Mouse (Mus musculus): ENCODE data around the gene Lctl. TPM values are rescaled to one million over a fixed set of nuclear protein-coding genes. Genes with fewer than 3 reads are reported as not detected.

Gene Lctl
- total RNA-seq, 1 experiment = 2.3 TPM

DNA sequence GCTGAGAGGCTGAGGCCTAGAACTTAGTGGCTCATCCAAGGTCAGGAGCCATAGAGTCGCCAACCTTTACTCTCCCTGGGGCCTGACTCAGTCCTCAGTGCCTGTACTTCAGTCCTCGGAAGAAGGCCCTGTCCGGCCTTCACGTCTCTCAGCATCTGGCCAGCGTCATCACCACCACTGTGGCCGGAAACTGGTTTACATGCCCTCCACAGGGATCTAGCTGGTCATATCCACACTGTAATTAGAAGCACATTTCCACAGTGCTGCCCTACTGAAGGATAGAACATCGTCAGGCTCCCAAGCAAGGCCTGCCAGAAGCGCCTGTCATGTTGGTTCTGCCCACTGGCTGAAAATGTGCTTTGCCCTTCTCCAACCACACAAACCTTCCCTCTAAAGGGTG, 42.1 kb upstream of the Lctl start:
- TF ChIP-seq CHD2 (IDR thresholded peaks at IDR 0.05; ENCODE audit: low read depth, low read length) (no peak), ZNF384 (IDR thresholded peaks at IDR 0.05; ENCODE audit: low read depth, low read length) (no peak), HCFC1 (IDR thresholded peaks at IDR 0.05; ENCODE audit: borderline replicate concordance, insufficient read depth, low read length) (no peak), ZC3H11A (IDR thresholded peaks at IDR 0.05; ENCODE audit: borderline replicate concordance, low read depth, low read length) (no peak), MAFK (IDR thresholded peaks at IDR 0.05; ENCODE audit: insufficient read depth, low read depth, low read length) (no peak)
- no peak for DNase-seq (ENCODE audit: low read depth, low spot score)
- no peak overlapping the region for H3K9ac ChIP-seq (ENCODE audit: insufficient read depth, low read depth, low read length, poor library complexity, severe bottlenecking)
- H3K36me3 ChIP-seq (ENCODE audit: control insufficient read depth, insufficient read depth, low read length, poor library complexity, severe bottlenecking) = no peaks in the 10 kb centered on the region
- in situ Hi-C loops (cut with MboI; ENCODE audit: low sequenced_read_pairs in 2 of 2, unreplicated experiment in 2 of 2) = no loop called here
- no peaks in the 10 kb centered on the region for H3K9me3 ChIP-seq (ENCODE audit: control insufficient read depth, insufficient read depth, low read depth, low read length)
- no peak overlapping the region for H3K27ac ChIP-seq (ENCODE audit: insufficient read depth, low read depth, low read length, poor library complexity, severe bottlenecking)
- no peaks in the 10 kb centered on the region; a peak in 1 of 4 replicates for H3K4me1 ChIP-seq (ENCODE audit: control insufficient read depth in 2 of 2, insufficient read depth in 2 of 2, low read length in 2 of 2, poor library complexity in 1 of 2)
- no peak overlapping the region for H3K4me3 ChIP-seq (ENCODE audit: insufficient read depth in 1 of 2, low read depth in 1 of 2, low read length in 2 of 2, poor library complexity in 1 of 2, severe bottlenecking in 1 of 2)

DNA sequence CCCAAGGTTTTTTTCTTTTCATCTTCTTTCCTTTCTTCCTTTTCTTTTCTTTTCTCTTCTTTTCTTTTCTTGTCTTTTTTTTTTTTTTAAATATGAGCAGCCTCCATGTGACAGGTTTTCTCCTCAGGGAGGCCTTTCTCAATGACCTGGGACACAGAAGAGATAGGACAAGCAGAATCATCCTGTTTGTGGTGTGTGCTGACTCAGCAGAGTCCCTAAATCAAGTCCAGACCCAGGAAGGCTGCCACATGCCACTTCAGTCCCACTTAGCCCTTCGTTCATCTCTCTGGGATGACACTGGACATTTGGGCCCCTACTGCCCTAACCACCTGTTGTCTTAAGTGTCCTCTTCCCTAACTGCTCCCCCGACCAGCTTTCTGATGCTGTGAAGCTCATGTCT, 40.5 kb upstream of the Lctl start:
- Histone ChIP-seq H3K9ac (ENCODE audit: insufficient read depth, low read depth, low read length, poor library complexity, severe bottlenecking) (no peak overlapping the region), H3K9me3 (ENCODE audit: control insufficient read depth, insufficient read depth, low read depth, low read length) (no peaks in the 10 kb centered on the region), H3K4me1 (ENCODE audit: control insufficient read depth in 2 of 2, insufficient read depth in 2 of 2, low read length in 2 of 2, poor library complexity in 1 of 2) (peaks cover 0 to 2% of the 10 kb centered on the region in 2 experiments; a peak in 2 of 4 replicates), H3K27ac (ENCODE audit: insufficient read depth, low read depth, low read length, poor library complexity, severe bottlenecking) (no peak overlapping the region), H3K4me3 (ENCODE audit: insufficient read depth in 1 of 2, low read depth in 1 of 2, low read length in 2 of 2, poor library complexity in 1 of 2, severe bottlenecking in 1 of 2) (no peak overlapping the region), H3K36me3 (ENCODE audit: control insufficient read depth, insufficient read depth, low read length, poor library complexity, severe bottlenecking) (no peaks in the 10 kb centered on the region)
- DNase-seq (ENCODE audit: low read depth, low spot score) = no peak
- in situ Hi-C loops (cut with MboI; ENCODE audit: low sequenced_read_pairs in 2 of 2, unreplicated experiment in 2 of 2) = no loop called here
- TF ChIP-seq HCFC1 (IDR thresholded peaks at IDR 0.05; ENCODE audit: borderline replicate concordance, insufficient read depth, low read length) = no peak
- TF ChIP-seq MAFK (IDR thresholded peaks at IDR 0.05; ENCODE audit: insufficient read depth, low read depth, low read length) = peak; percentile 77
- TF ChIP-seq ZNF384 (IDR thresholded peaks at IDR 0.05; ENCODE audit: low read depth, low read length) = no peak
- TF ChIP-seq ZC3H11A (IDR thresholded peaks at IDR 0.05; ENCODE audit: borderline replicate concordance, low read depth, low read length) = no peak
- no peak for TF ChIP-seq CHD2 (IDR thresholded peaks at IDR 0.05; ENCODE audit: low read depth, low read length)

GRCm38 (mm10) chr9:64078386-64078792, 38.6 kb upstream of the Lctl start:
- Histone ChIP-seq H3K4me3 (ENCODE audit: insufficient read depth in 1 of 2, low read depth in 1 of 2, low read length in 2 of 2, poor library complexity in 1 of 2, severe bottlenecking in 1 of 2) (no peak overlapping the region), H3K9me3 (ENCODE audit: control insufficient read depth, insufficient read depth, low read depth, low read length) (no peaks in the 10 kb centered on the region), H3K4me1 (ENCODE audit: control insufficient read depth in 2 of 2, insufficient read depth in 2 of 2, low read length in 2 of 2, poor library complexity in 1 of 2) (peaks cover 0 to 2% of the 10 kb centered on the region in 2 experiments; a peak in 2 of 4 replicates), H3K36me3 (ENCODE audit: control insufficient read depth, insufficient read depth, low read length, poor library complexity, severe bottlenecking) (no peaks in the 10 kb centered on the region), H3K27ac (ENCODE audit: insufficient read depth, low read depth, low read length, poor library complexity, severe bottlenecking) (no peak overlapping the region), H3K9ac (ENCODE audit: insufficient read depth, low read depth, low read length, poor library complexity, severe bottlenecking) (no peak overlapping the region)
- no peak for DNase-seq (ENCODE audit: low read depth, low spot score)
- TF ChIP-seq MAFK (IDR thresholded peaks at IDR 0.05; ENCODE audit: insufficient read depth, low read depth, low read length) (no peak), ZC3H11A (IDR thresholded peaks at IDR 0.05; ENCODE audit: borderline replicate concordance, low read depth, low read length) (no peak), CHD2 (IDR thresholded peaks at IDR 0.05; ENCODE audit: low read depth, low read length) (no peak), HCFC1 (IDR thresholded peaks at IDR 0.05; ENCODE audit: borderline replicate concordance, insufficient read depth, low read length) (no peak), ZNF384 (IDR thresholded peaks at IDR 0.05; ENCODE audit: low read depth, low read length) (no peak)
- in situ Hi-C loops (cut with MboI; ENCODE audit: low sequenced_read_pairs in 2 of 2, unreplicated experiment in 2 of 2) = no loop called here

DNA sequence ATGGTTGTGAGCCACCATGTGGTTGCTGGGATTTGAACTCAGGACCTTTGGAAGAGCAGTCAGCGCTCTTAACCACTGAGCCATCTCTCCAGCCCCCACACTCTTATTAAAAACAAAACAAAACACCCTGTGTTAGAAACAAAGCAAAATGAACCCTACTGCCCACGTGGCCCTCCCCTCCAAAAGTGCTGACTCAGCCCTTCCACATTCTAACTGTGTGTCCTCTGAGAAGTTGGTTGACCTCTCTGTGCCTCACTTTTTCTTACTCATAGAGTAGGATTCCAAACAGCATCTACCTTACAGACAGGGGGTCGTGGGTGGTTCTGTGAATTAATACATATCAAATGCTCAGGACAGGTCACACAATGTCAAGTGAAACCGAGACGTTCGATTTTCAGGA, 37.0 kb upstream of the Lctl start:
- Histone ChIP-seq H3K9me3 (ENCODE audit: control insufficient read depth, insufficient read depth, low read depth, low read length) (no peaks in the 10 kb centered on the region), H3K4me3 (ENCODE audit: insufficient read depth in 1 of 2, low read depth in 1 of 2, low read length in 2 of 2, poor library complexity in 1 of 2, severe bottlenecking in 1 of 2) (no peak overlapping the region), H3K27ac (ENCODE audit: insufficient read depth, low read depth, low read length, poor library complexity, severe bottlenecking) (no peak overlapping the region), H3K36me3 (ENCODE audit: control insufficient read depth, insufficient read depth, low read length, poor library complexity, severe bottlenecking) (no peaks in the 10 kb centered on the region), H3K4me1 (ENCODE audit: control insufficient read depth in 2 of 2, insufficient read depth in 2 of 2, low read length in 2 of 2, poor library complexity in 1 of 2) (peaks cover 2% of the 10 kb centered on the region in 2 experiments; a peak in 2 of 4 replicates), H3K9ac (ENCODE audit: insufficient read depth, low read depth, low read length, poor library complexity, severe bottlenecking) (no peak overlapping the region)
- in situ Hi-C loops (cut with MboI; ENCODE audit: low sequenced_read_pairs in 2 of 2, unreplicated experiment in 2 of 2) = loop anchor here in 1 of 2 experiments (10.0 kb wide), 1 partner anchor 55 kb away; the partner anchor contains the start of gene Smad6
- TF ChIP-seq MAFK (IDR thresholded peaks at IDR 0.05; ENCODE audit: insufficient read depth, low read depth, low read length) = peak; percentile 98
- TF ChIP-seq ZNF384 (IDR thresholded peaks at IDR 0.05; ENCODE audit: low read depth, low read length) = no peak
- DNase-seq (ENCODE audit: low read depth, low spot score) = no peak

DNA sequence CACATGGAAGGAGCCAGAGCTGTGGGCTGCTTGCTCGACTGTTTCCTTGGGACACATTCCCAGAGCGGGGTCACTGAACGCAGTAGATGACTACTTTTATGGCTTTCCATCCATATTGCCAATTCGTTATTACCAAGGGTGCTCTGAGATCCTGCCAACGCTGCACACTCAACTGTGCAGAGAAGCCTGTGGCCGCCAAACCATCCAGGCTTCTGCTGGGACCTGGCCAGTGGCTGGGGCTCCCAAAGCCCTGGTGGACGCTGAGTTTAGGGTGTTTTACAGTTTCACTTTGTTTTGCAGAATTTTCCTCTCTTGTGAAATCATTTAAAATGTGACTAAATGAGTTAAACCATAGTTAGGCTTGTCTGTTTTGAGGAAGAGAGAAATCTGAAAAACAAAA, 32.7 kb upstream of the Lctl start:
- no peak overlapping the region for H3K27ac ChIP-seq (ENCODE audit: insufficient read depth, low read depth, low read length, poor library complexity, severe bottlenecking)
- peak overlapping the region; percentile 61; a peak in 3 of 4 replicates for H3K4me3 ChIP-seq (ENCODE audit: insufficient read depth in 1 of 2, low read depth in 1 of 2, low read length in 2 of 2, poor library complexity in 1 of 2, severe bottlenecking in 1 of 2)
- H3K4me1 ChIP-seq (ENCODE audit: control insufficient read depth in 2 of 2, insufficient read depth in 2 of 2, low read length in 2 of 2, poor library complexity in 1 of 2) = peaks cover 6 to 15% of the 10 kb centered on the region in 2 experiments; a peak in 1 of 4 replicates
- H3K9me3 ChIP-seq (ENCODE audit: control insufficient read depth, insufficient read depth, low read depth, low read length) = no peaks in the 10 kb centered on the region
- no peak for DNase-seq (ENCODE audit: low read depth, low spot score)
- TF ChIP-seq CHD2 (IDR thresholded peaks at IDR 0.05; ENCODE audit: low read depth, low read length) (no peak), MAFK (IDR thresholded peaks at IDR 0.05; ENCODE audit: insufficient read depth, low read depth, low read length) (no peak)
- no peaks in the 10 kb centered on the region for H3K36me3 ChIP-seq (ENCODE audit: control insufficient read depth, insufficient read depth, low read length, poor library complexity, severe bottlenecking)
- peak overlapping the region; percentile 79; the same call in 1 of the 2 replicates for H3K9ac ChIP-seq (ENCODE audit: insufficient read depth, low read depth, low read length, poor library complexity, severe bottlenecking)
- in situ Hi-C loops (cut with MboI; ENCODE audit: low sequenced_read_pairs in 2 of 2, unreplicated experiment in 2 of 2) = loop anchor here in 1 of 2 experiments (10.0 kb wide), 1 partner anchor 59 kb away; the partner anchor contains the start of gene Smad6
